In the genomic region with DNA sequence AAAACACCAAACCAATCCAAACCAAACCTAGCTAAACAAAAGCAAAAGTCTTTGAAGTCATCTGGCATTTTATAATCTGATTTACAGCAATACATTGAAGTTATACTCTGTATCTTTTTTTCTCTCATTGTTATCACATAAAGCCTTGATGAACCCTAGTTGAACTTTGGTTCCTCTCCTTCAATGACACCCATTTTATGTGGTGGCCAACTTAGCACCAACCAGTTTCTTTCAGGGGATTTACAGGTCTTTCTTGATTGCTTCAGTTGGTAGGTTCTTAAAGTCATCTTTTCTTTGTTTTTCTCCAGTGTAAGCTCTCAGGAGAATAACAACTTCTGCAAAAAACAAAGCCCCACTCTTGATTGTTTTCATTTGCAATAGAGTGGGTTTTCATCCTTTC, we compare ENCODE assay signal across 25 mouse cellular contexts. TPM values are rescaled to one million over a fixed set of nuclear protein-coding genes. Genes with fewer than 3 reads are reported as not detected.
DNase-seq lines count a peak whose midpoint lies in the region; ATAC-seq lines count a peak whose summit lies in the region.
"Had no signal": no experiment of that assay in that cellular context is flagged by ENCODE, and none has a peak within 500 bp of the region (broad histone marks: within the 10 kb centered on the region; RNA-seq: fewer than 3 reads in every experiment).

No protein-coding gene starts in this region.

- ATAC-seq in CD4-positive, CD25-positive, alpha-beta regulatory T cell, adult 4 months, result no peak
- ATAC-seq in activated CD4-positive, CD25-positive, alpha-beta regulatory T cell, adult 4 months, result peak; percentile 13
- ATAC-seq: forebrain, embryonic 13.5 days; forebrain, embryonic 15.5 days; forebrain, postnatal 0 days had no signal

- peak; percentile 60 for DNase-seq in CD4-positive, CD25-positive, alpha-beta regulatory T cell, adult 2 months (ENCODE audit: low read depth, low spot score)
- peak; percentile 49 for DNase-seq in naive thymus-derived CD4-positive, alpha-beta T cell, adult 2 months (ENCODE audit: low read depth)
- no peak for DNase-seq in adrenal gland, adult 8-10 months
- no peak for DNase-seq in right cerebral cortex, postnatal 25 days
- no peak for DNase-seq in heart, adult 18-20 months
- DNase-seq: adrenal gland, adult 2 months; adrenal gland, postnatal 14 days; adrenal gland, postnatal 36 days; B cell, adult 2 months; cerebellum, adult 11-12 months; cerebellum, adult 2 months; cerebellum, adult 9-10 months; cerebellum, postnatal 10 days; cerebellum, postnatal 25 days; forebrain, postnatal 0 days had no signal

RNA-seq across cellular contexts. Expression of gene Sell, which starts 7.5 kb away (rescaled TPM):
- polyA plus RNA-seq in CD4-positive, CD25-positive, alpha-beta regulatory T cell, adult 4 months (2017; shearing (Covaris generic)), result 100 to 1,000 TPM; 554 to 560 TPM
- 100 to 1,000 TPM; 486 to 518 TPM for polyA plus RNA-seq in activated CD4-positive, CD25-positive, alpha-beta regulatory T cell, adult 4 months (2017; shearing (Covaris generic))
- total RNA-seq in adrenal gland, adult 8-10 months (2022), result 1 to 10 TPM in 2 of 4 experiments, under 1 TPM in 2; 0.66 to 1.4 (median 0.96) TPM
- total RNA-seq in heart, adult 18-20 months (2021), result 1 to 10 TPM in 1 of 2 experiments, under 1 TPM in 1; 0.65 to 9.8 TPM
- total RNA-seq: MEL had no signal
- polyA plus RNA-seq: embryonic facial prominence, embryonic 10.5 days; forebrain, embryonic 11.5 days; forebrain, embryonic 13.5 days had no signal

RNA-seq across cellular contexts. Expression of gene Sele, which starts 21.2 kb away (rescaled TPM):
- polyA plus RNA-seq in CD4-positive, CD25-positive, alpha-beta regulatory T cell, adult 4 months (2017; shearing (Covaris generic)), result under 1 TPM in 1 of 2 experiments, not detected in 1; 0.22 TPM
- not detected for polyA plus RNA-seq in activated CD4-positive, CD25-positive, alpha-beta regulatory T cell, adult 4 months (2017; shearing (Covaris generic))
- total RNA-seq in adrenal gland, adult 8-10 months (2022), result 10 to 100 TPM in 2 of 4 experiments, 1 to 10 TPM in 2; 4.1 to 13.1 (median 8.5) TPM
- under 1 TPM in 1 of 2 experiments, not detected in 1; 0.37 TPM for total RNA-seq in heart, adult 18-20 months (2021)
- total RNA-seq: ES-E14; forebrain, postnatal 0 days; MEL had no signal
- polyA plus RNA-seq: cortical plate, adult 2 months; embryonic facial prominence, embryonic 10.5 days; embryonic facial prominence, embryonic 12.5 days; forebrain, embryonic 11.5 days; forebrain, embryonic 13.5 days; forebrain, embryonic 15.5 days; forebrain, postnatal 0 days had no signal

RNA-seq across cellular contexts. Expression of gene Selp, which starts 45.8 kb away (rescaled TPM):
- 1 to 10 TPM; 3.8 to 4.1 TPM for polyA plus RNA-seq in CD4-positive, CD25-positive, alpha-beta regulatory T cell, adult 4 months (2017; shearing (Covaris generic))
- 1 to 10 TPM; 1.9 to 4.3 TPM for polyA plus RNA-seq in activated CD4-positive, CD25-positive, alpha-beta regulatory T cell, adult 4 months (2017; shearing (Covaris generic))
- total RNA-seq in adrenal gland, adult 8-10 months (2022), result 1 to 10 TPM in 3 of 4 experiments, under 1 TPM in 1; 0.77 to 2.1 (median 1.3) TPM
- 1 to 10 TPM; 1.6 to 1.8 TPM for total RNA-seq in heart, adult 18-20 months (2021)
- total RNA-seq: forebrain, postnatal 0 days; MEL had no signal
- polyA plus RNA-seq: cerebellum, adult 2 months; embryonic facial prominence, embryonic 10.5 days; embryonic facial prominence, embryonic 12.5 days; forebrain, embryonic 11.5 days; forebrain, embryonic 13.5 days; forebrain, embryonic 15.5 days; forebrain, postnatal 0 days had no signal

Comparison
In these comparisons a context has a peak if more than half of its experiments do, and no peak if none do; other contexts are left out.
1. DNase-seq: peak in CD4-positive, CD25-positive, alpha-beta regulatory T cell, adult 2 months (single experiment) and naive thymus-derived CD4-positive, alpha-beta T cell, adult 2 months (single experiment); none in adrenal gland, adult 8-10 months (single experiment), right cerebral cortex, postnatal 25 days (single experiment) and heart, adult 18-20 months (0 of 2).